Mouse (Mus musculus) cerebellum, adult 9-10 months (tissue): ENCODE measurements at regions not wholly inside any gene's neighbourhood (a gene's known extent, or its start where the extent isn't known, plus 50 kb on each side); places are given as distances from the start of the nearest gene placed in this dataset.

Source experiments
- DNase-seq: peaks from one replicate; pipeline ENCODE4 v3.0.0; 2022

- DNase-seq: no peak
These were observed 275.5 kb downstream of the Cdh10 start for GRCm38 (mm10) chr15:19094061-19094810.

DNA sequence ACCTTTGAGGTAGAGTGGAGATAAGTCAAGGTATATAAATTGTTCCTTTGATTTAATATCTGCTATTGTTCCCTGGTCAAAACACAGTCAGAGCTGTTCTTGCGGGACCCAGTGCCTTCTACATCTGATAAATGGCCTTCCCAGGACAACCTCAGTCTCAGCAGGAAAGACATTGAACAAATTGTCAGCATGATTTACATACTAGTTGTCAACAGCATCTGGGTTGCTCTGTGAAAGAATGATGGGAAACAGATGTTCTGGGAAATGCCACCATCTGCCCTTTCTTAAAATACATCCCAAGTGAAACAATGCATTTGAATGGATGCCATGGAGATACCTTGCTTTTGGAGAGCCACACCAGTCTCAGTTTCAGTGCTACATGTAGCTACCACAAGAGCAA is 296.2 kb downstream of the Cdh10 start:
- DNase-seq: no peak

- no peak for DNase-seq
These were observed 300.2 kb downstream of the Cdh10 start for GRCm38 (mm10) chr15:19118995-19119394.

DNA sequence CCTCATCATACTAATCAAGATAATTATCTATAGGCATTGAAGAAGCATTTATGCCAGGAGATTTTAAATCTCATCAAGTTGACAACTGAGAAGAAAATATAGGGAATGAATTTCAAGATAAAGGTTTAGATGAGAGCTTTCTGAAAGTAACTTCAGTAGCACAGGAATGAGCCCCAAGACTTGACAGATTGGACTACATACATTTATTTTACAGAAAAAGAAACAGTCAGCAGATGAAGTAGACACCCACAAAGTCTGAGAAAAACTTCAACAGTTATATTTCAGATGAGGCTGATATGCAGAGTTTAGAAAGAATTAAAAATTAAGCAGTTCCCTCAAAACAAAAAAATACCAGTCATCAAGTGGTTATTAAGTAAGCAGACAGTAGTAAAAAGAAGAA is 308.7 kb downstream of the Cdh10 start:
- no peak for DNase-seq

GRCm38 (mm10) chr15:19129316-19129715 is 310.6 kb downstream of the Cdh10 start:
- no peak for DNase-seq

GRCm38 (mm10) chr15:19153682-19154081 is 334.9 kb downstream of the Cdh10 start:
- no peak for DNase-seq

DNA sequence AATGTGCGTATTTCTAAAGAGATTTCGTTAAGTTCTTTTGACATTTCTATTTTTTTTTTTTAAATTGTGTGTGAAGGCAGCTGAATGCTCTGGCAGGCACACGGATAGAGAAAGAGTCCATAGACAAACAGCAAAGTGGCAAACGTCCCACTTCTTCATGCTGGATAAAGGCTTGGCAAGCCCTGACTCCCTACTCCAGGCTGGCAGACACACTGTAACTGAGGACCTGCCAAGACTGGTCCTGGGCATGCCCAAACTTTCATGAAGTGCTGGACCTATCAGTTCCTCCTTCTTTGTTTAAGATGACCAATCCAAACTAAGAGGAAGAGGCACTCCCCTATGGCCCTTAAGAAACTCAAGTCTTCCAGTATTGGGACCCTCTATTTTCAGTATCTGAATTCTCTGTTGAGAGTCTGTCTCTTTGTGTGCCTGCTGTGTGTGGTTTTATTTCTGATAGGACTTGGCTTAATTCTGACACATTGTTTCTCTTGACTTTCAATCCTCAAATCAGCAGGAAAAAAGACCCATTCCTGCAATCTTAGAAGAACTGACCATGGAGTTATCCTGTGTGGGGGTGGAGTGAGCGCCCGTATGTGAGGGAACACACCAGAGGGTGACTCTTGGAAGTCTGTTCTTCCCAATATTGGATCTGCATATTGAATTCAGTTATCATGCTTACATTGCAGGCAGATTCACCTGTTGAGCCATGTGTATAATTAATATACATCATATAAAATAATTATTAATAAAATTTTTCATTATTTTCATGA is 343.6 kb downstream of the Cdh10 start:
- peak; percentile 32 for DNase-seq

- no peak for DNase-seq
These were observed 356.7 kb downstream of the Cdh10 start for GRCm38 (mm10) chr15:19175470-19175869.
